Mouse (Mus musculus) forebrain, embryonic 13.5 days (tissue): Measurements from ENCODE around the gene Cd151. TPM values are rescaled to one million over a fixed set of nuclear protein-coding genes. Genes with fewer than 3 reads are reported as not detected.

Experiments used
- ATAC-seq: fragments of 200-750 bp; cut with Nextera tagmentation; 2 replicates; pipeline ENCODE4 v1.8.0; 2017
- H3K27ac ChIP-seq: fragments of 300-500 bp; sonication (generic); 2 replicates; pipeline ENCODE4 v1.5.1; 2015; ENCODE audit warnings: inconsistent platforms, mild to moderate bottlenecking, moderate library complexity
- H3K27me3 ChIP-seq: fragments of 300-500 bp; sonication (generic); 2 replicates; pipeline ENCODE4 v1.6.1; 2015; ENCODE audit warnings: mild to moderate bottlenecking, inconsistent platforms
- H3K36me3 ChIP-seq: fragments of 300-500 bp; sonication (generic); 2 replicates; pipeline ENCODE4 v1.6.1; 2015; ENCODE audit warnings: mild to moderate bottlenecking, inconsistent platforms; ENCODE audit not compliant: poor library complexity, severe bottlenecking
- H3K4me1 ChIP-seq: fragments of 300-500 bp; sonication (generic); 2 replicates; pipeline ENCODE4 v1.6.1; 2015; ENCODE audit warnings: inconsistent platforms
- H3K4me2 ChIP-seq: fragments of 300-500 bp; sonication (generic); 2 replicates; pipeline ENCODE4 v1.6.1; 2015; ENCODE audit warnings: inconsistent platforms, mild to moderate bottlenecking, moderate library complexity
- H3K4me3 ChIP-seq: fragments of 300-500 bp; sonication (generic); 2 replicates; pipeline ENCODE4 v1.5.1; 2015; ENCODE audit warnings: mild to moderate bottlenecking, inconsistent platforms
- H3K9ac ChIP-seq: fragments of 300-500 bp; sonication (generic); 2 replicates; pipeline ENCODE4 v1.6.1; 2015; ENCODE audit warnings: mild to moderate bottlenecking, inconsistent platforms
- H3K9me3 ChIP-seq: fragments of 300-500 bp; sonication (generic); replicated peaks from 2 replicates; pipeline ENCODE4 v1.6.1; 2016; ENCODE audit warnings: inconsistent platforms
- WGBS: fragments of 180-500 bp; shearing (Covaris S2); methylation state at CpG from one replicate; pipeline ENCODE4 v1.1.7; 2015; 5-methylcytosine and 5-hydroxymethylcytosine counted together
- polyA plus RNA-seq: library from polyadenylated mRNA; unstranded; fragments of >200 nt; fragmentation: Nextera tagmentation; extraction: Ambion mirVana; gene quantifications from 2 replicates; pipeline ENCODE4 v1.2.1, GENCODE M21; 2015

Gene Cd151
- polyA plus RNA-seq, 1 experiment from 2014 or later = 12.0 TPM

- H3K9me3 ChIP-seq = no peaks in the 10 kb centered on the region
- peaks cover 82% of the 10 kb centered on the region for H3K27me3 ChIP-seq
- H3K27ac ChIP-seq = no peak overlapping the region
- H3K36me3 ChIP-seq = peaks cover 21% of the 10 kb centered on the region
- peak overlapping the region; percentile 36 for H3K4me3 ChIP-seq
- ATAC-seq = no peak
- peaks cover 27% of the 10 kb centered on the region for H3K4me1 ChIP-seq
- H3K4me2 ChIP-seq = peak overlapping the region; percentile 62
- 23% methylated on average over 5 of the region's 5 CpGs for WGBS
- H3K9ac ChIP-seq = no peak overlapping the region; the same call in 1 of the 2 replicates
These were observed 4.8 kb upstream of the Cd151 start for GRCm38 (mm10) chr7:141462333-141462821.

GRCm38 (mm10) chr7:141463824-141464602, 3.2 kb upstream of the Cd151 start:
- Histone ChIP-seq H3K9me3 (no peaks in the 10 kb centered on the region), H3K4me3 (peak overlapping the region; percentile 9; the same call in 1 of the 2 replicates), H3K36me3 (peaks cover 13% of the 10 kb centered on the region), H3K9ac (no peak overlapping the region), H3K4me2 (no peak overlapping the region), H3K27ac (no peak overlapping the region), H3K4me1 (peaks cover 42% of the 10 kb centered on the region), H3K27me3 (peaks cover 81% of the 10 kb centered on the region)
- WGBS = 19% methylated on average over 12 of the region's 12 CpGs
- no peak for ATAC-seq

- ATAC-seq = no peak
- peaks cover 12% of the 10 kb centered on the region for H3K36me3 ChIP-seq
- 3% methylated on average over 38 of the region's 38 CpGs for WGBS
- no peak overlapping the region for H3K27ac ChIP-seq
- peak overlapping the region; percentile 33 for H3K4me2 ChIP-seq
- H3K9ac ChIP-seq = 0 out of 2 replicates have a peak overlapping the region, but pooled peaks have one; percentile 16
- no peaks in the 10 kb centered on the region for H3K9me3 ChIP-seq
- peaks cover 74% of the 10 kb centered on the region for H3K27me3 ChIP-seq
- peak overlapping the region; percentile 9; the same call in 1 of the 2 replicates for H3K4me3 ChIP-seq
- H3K4me1 ChIP-seq = peaks cover 49% of the 10 kb centered on the region
These were observed 2.5 kb upstream of the Cd151 start for GRCm38 (mm10) chr7:141464603-141465201.

GRCm38 (mm10) chr7:141465388-141466044, 1.7 kb upstream of the Cd151 start:
- peak overlapping the region; percentile 33; the same call in 1 of the 2 replicates for H3K4me2 ChIP-seq
- H3K27ac ChIP-seq = 0 out of 2 replicates have a peak overlapping the region, but pooled peaks have one; percentile 14
- no peak overlapping the region for H3K4me3 ChIP-seq
- H3K9ac ChIP-seq = no peak overlapping the region
- 45% methylated on average over 8 of the region's 10 CpGs for WGBS
- no peak for ATAC-seq
- H3K27me3 ChIP-seq = peaks cover 66% of the 10 kb centered on the region
- H3K36me3 ChIP-seq = peaks cover 13% of the 10 kb centered on the region
- no peaks in the 10 kb centered on the region for H3K9me3 ChIP-seq
- H3K4me1 ChIP-seq = peaks cover 55% of the 10 kb centered on the region

GRCm38 (mm10) chr7:141466045-141466394, 1.2 kb upstream of the Cd151 start:
- Histone ChIP-seq H3K9ac (no peak overlapping the region), H3K9me3 (no peaks in the 10 kb centered on the region), H3K4me2 (no peak overlapping the region), H3K4me1 (peaks cover 55% of the 10 kb centered on the region), H3K27me3 (peaks cover 61% of the 10 kb centered on the region), H3K4me3 (no peak overlapping the region), H3K27ac (peak overlapping the region; percentile 14; the same call in 1 of the 2 replicates), H3K36me3 (peaks cover 18% of the 10 kb centered on the region)
- WGBS = 73% methylated on average over 7 of the region's 7 CpGs
- no peak for ATAC-seq

GRCm38 (mm10) chr7:141466607-141467148, 514 bp upstream of the Cd151 start:
- H3K4me2 ChIP-seq = peak overlapping the region; percentile 73
- 62% methylated on average over 10 of the region's 10 CpGs for WGBS
- peak overlapping the region; percentile 64 for H3K4me3 ChIP-seq
- ATAC-seq = no peak
- H3K9me3 ChIP-seq = no peaks in the 10 kb centered on the region
- H3K27me3 ChIP-seq = peaks cover 55% of the 10 kb centered on the region
- H3K27ac ChIP-seq = no peak overlapping the region
- H3K4me1 ChIP-seq = peaks cover 51% of the 10 kb centered on the region
- peaks cover 25% of the 10 kb centered on the region for H3K36me3 ChIP-seq
- H3K9ac ChIP-seq = peak overlapping the region; percentile 76; the same call in 1 of the 2 replicates

- H3K9ac ChIP-seq = peak overlapping the region; percentile 76
- H3K4me2 ChIP-seq = peak overlapping the region; percentile 73
- peak overlapping the region; percentile 85 for H3K27ac ChIP-seq
- peak overlapping the region; percentile 64 for H3K4me3 ChIP-seq
- peaks cover 36% of the 10 kb centered on the region for H3K36me3 ChIP-seq
- H3K27me3 ChIP-seq = peaks cover 40% of the 10 kb centered on the region
- no peak for ATAC-seq
- H3K4me1 ChIP-seq = peaks cover 43% of the 10 kb centered on the region
- 24% methylated on average over 5 of the region's 5 CpGs for WGBS
- H3K9me3 ChIP-seq = no peaks in the 10 kb centered on the region
These were observed 951 bp downstream of the Cd151 start for GRCm38 (mm10) chr7:141468164-141468521.

GRCm38 (mm10) chr7:141468522-141469211, 1.5 kb downstream of the Cd151 start:
- Histone ChIP-seq H3K9me3 (no peaks in the 10 kb centered on the region), H3K27ac (peak overlapping the region; percentile 85), H3K27me3 (peaks cover 35% of the 10 kb centered on the region), H3K4me1 (peaks cover 47% of the 10 kb centered on the region), H3K9ac (peak overlapping the region; percentile 76), H3K4me3 (peak overlapping the region; percentile 64), H3K36me3 (peaks cover 36% of the 10 kb centered on the region), H3K4me2 (peak overlapping the region; percentile 73)
- peak; percentile 84 for ATAC-seq
- WGBS = 19% methylated on average over 8 of the region's 8 CpGs

- H3K9me3 ChIP-seq = no peaks in the 10 kb centered on the region
- ATAC-seq = no peak
- peak overlapping the region; percentile 64 for H3K4me3 ChIP-seq
These were observed 2.2 kb downstream of the Cd151 start for GRCm38 (mm10) chr7:141469352-141469751.

GRCm38 (mm10) chr7:141469901-141470636, 2.9 kb downstream of the Cd151 start:
- peaks cover 36% of the 10 kb centered on the region for H3K36me3 ChIP-seq
- H3K4me1 ChIP-seq = peaks cover 51% of the 10 kb centered on the region
- no peak for ATAC-seq
- H3K9me3 ChIP-seq = no peaks in the 10 kb centered on the region
- H3K27ac ChIP-seq = no peak overlapping the region
- H3K4me2 ChIP-seq = 0 out of 2 replicates have a peak overlapping the region, but pooled peaks have one; percentile 18
- H3K27me3 ChIP-seq = peaks cover 21% of the 10 kb centered on the region
- peak overlapping the region; percentile 64; the same call in 1 of the 2 replicates for H3K4me3 ChIP-seq
- 93% methylated on average over 18 of the region's 18 CpGs for WGBS
- peak overlapping the region; percentile 34; the same call in 1 of the 2 replicates for H3K9ac ChIP-seq

More at GRCm38 (mm10) chr7:141469352-141469751, 2.2 kb downstream of the Cd151 start:
- WGBS = 79% methylated on average over 6 of the region's 6 CpGs
- H3K9ac ChIP-seq = peak overlapping the region; percentile 76
- H3K4me1 ChIP-seq = peaks cover 54% of the 10 kb centered on the region
- peak overlapping the region; percentile 85; the same call in 1 of the 2 replicates for H3K27ac ChIP-seq
- H3K4me2 ChIP-seq = peak overlapping the region; percentile 73
- H3K27me3 ChIP-seq = peaks cover 28% of the 10 kb centered on the region
- peaks cover 36% of the 10 kb centered on the region for H3K36me3 ChIP-seq

GRCm38 (mm10) chr7:141470637-141470944, 3.4 kb downstream of the Cd151 start:
- Histone ChIP-seq H3K4me2 (no peak overlapping the region), H3K4me1 (peaks cover 53% of the 10 kb centered on the region), H3K27me3 (peaks cover 18% of the 10 kb centered on the region), H3K4me3 (no peak overlapping the region), H3K27ac (no peak overlapping the region), H3K9me3 (no peaks in the 10 kb centered on the region), H3K36me3 (peaks cover 36% of the 10 kb centered on the region), H3K9ac (no peak overlapping the region)
- ATAC-seq = no peak
- WGBS = 92% methylated on average over 10 of the region's 10 CpGs
